Mouse (Mus musculus) embryo, embryonic 10 days (tissue): ENCODE results near the gene Slc16a12.
"Not testable (repeated sequence)": the region's sequence is repeated elsewhere in the genome, so short reads cannot be mapped to it uniquely, and the experiment has no call there.

Experiments used
- DNase-seq: peaks from one replicate; pipeline ENCODE4 v3.0.0-alpha.2; 2015; ENCODE audit warnings: low spot score

Gene Slc16a12

DNA sequence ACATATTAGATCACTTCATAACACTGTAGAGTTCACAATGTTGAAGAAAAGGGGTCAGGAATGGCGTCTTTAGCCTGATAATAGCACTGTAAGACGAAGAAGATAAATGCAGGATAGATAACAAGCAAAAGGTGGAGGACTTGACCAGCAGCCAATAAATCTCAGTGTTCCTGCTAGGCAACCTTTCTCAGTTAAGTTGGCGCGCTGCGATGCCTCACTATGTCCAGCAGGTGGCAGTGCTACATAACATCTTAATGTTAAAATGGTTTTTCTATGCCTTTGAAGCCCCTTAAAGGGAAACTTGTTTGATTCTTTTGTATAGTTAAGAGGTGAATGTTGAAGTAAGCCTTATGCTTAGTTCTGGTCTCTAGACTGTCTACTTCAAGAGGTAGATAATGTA, 81.0 kb downstream of the Slc16a12 start:
- peak; percentile 94 for DNase-seq

DNA sequence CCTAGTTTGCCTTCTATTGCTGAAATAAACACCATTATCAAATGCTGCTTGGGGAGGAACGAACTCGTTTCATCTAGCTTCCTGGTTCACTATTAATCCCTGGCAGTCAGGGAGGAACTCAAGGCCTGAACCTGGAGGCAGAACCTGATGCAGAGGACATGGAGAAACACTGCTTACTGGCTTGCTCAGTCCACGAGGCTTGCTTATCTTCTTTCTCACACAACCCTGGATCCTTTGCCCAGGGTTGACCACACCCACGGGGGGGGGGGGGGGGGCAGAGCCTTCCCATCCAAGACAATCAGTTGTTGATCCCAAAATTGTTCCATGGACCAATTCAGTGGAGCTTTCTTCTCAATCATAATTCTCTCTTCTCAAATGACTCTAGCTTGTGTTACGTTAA, 84.3 kb downstream of the Slc16a12 start:
- no peak for DNase-seq

DNA sequence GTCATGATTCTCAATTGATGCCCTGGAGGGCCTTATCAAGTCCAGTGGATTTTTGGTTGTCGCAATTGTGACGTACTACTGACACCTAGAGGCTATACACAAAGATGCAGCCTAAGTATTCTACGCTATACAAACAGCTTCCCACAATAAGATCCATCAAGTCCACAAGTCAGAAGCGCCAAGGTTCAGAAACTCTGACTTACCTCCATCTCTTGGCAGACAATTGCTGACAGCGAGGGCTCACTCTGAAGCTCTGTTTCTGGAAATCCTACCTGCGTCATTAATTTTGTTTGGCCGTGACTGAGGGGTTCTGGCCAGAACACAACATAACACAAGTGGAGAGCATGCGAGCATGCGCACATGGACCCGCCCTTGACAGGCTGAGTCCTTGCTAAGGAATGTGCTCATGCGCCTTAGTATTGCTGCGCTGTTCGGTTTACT, 85.0 kb downstream of the Slc16a12 start:
- DNase-seq, result peak; percentile 86

DNA sequence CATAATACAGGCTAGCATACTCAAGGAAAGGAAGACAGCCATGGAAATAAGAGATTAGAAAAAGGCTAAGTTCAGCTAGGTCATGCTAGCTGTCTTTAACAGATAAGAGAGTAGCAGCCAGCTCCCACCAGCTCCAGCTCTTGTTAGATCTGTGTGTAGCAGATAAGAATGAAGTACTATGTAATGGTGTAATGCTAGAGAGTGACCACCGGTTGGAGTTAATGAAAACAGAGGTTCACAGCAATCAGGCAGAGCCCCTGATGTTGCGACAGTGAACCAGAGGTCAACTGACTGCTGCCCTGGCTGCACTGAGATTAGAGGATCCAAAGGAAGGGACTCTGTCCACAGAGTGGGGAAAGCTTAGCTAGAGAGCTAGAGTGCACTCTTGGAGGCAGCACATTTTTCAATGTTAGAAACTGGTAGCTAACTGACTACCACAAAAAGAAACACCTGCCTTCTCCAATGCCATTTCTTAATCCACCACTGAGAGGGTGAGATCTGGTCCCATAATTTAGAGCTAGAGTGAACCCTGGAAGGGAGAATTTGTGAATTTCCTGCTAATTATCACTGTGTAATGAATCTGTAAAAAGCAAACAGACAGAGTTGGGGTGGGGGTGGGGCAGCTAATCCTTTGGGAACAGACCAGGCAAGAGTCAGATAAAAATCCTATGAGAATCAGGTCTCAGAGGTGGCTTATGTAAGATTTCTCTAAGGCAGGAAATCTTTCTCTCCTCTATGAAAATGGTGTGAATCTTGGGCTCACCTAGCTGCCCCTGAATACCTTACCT, 90.4 kb downstream of the Slc16a12 start:
- peak; percentile 41 for DNase-seq

DNA sequence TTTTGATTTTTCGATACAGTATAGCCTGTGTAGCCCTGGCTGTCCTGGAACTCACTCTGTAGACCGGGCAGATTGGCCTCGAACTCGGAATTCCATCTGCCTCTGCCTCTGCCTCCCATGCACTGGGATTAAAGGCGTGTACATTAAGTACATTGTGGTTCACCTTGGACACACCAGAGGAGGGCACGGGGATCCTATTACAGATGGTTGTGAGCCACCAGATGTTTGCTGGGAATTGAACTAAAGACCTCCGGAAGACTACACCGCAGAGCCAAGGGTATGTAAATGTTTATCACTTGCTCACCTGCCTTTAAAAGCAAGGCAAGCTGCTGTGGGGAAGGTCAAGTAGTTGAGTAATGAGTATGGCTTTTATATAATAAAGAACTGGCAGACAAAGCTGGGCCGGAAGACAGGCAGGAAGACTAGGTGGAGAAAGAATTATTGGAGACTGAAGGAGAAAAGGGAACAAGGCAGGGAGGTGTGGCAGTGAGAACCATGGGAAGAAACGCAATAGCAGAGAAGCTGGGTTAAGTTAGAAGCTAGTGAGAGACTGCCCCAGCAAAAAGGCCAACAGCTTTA, 91.8 kb downstream of the Slc16a12 start:
- no peak for DNase-seq

DNA sequence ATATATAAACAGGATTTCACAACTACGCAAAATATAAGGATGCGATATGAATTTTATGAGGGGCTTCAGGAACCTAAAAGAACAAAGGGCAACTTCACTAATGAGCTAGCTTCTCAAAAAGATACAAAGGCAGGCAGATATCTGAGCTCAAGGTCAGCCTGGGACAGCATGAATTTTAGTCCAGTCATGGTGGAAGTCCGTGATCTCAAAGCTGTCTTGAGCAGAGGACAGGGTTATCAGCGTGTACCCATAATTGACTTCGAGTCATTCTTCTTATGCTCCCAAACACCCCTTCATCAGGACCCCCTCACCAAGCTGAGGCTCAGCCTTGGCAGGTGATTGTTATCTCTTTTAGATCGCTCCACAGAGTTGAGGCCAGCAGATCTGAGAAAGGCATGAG, 96.1 kb downstream of the Slc16a12 start:
- DNase-seq, result no peak

DNA sequence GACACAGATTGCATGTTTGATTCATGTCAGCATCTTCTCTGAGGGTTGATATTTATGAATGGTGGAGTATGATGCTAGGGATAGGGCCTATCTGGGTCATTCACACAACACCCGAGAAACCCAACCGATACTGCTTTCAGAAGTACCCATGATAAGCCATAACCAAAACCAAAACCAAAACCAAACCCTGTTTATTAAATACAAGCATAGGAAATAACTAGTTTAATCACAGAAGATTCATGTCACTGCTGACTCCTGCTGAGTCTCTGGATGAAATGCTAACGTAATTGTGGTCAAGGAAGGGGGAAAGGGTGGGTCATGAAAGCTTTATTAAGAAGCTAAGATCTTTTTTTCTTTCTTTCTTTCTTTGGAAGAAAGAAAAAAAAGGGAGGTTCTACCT, 96.8 kb downstream of the Slc16a12 start:
- DNase-seq, result no peak

DNA sequence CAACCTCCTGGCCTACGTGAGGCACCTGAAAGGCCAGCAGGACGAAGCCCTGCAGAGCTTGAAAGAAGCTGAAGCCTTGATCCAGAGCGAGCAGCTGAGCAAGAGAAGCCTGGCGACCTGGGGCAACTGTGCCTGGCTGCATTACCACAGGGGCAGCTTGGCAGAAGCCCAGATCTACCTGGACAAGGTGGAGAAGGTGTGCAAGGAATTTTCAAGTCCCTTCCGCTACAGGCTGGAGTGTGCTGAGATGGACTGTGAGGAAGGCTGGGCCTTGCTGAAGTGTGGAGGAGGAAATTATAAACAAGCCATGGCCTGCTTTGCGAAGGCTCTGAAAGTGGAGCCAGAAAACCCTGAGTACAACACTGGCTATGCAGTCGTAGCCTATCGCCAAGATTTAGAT, 99.5 kb downstream of the Slc16a12 start:
- DNase-seq, result not testable (repeated sequence)

DNA sequence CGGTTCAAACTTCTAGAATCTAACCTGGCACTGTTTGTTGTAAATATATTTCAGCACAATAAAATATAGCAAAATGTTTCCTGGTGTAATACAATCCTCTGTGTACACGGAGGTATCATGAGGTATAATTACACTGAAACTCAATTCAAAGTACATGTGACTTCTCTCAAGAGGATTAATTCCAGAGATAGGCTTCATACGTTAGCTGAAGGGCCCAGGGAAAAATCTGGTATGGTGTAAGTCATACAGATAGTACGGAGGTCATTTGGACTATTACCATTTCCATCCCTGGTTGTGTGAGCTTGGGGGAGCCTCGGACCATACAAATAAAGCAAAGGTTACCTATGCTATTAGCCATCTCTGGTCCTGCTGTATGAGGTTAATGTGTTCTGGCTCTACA, 104.5 kb downstream of the Slc16a12 start:
- no peak for DNase-seq

DNA sequence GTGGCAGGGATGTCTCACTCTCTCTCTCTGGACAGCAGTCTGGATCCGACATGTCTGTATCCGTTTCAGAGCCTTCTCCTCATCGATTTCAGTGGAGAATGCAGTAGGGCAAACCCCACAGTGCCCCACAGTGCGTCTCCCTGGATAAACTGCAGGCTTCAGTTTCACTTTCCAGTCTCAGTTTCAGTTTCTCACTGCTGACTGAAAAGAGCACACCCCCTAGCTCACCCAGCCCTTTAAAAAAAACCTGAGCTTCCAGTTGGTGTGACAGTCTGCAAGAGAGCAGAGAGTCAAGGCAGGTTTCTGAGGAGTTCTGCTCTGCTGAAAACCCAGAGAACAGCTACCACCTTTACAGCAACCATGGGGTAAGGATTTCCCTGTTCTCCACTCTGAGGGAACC, 106.5 kb downstream of the Slc16a12 start, which contains the start of the genes Ifit1bl2 and Ifit1:
Gene Ifit1bl2 (minus strand): TSS at position 121 of the 400 bp plus-strand sequence.
Gene Ifit1 (plus strand): TSS at position 249 of the 400 bp plus-strand sequence.
- no peak for DNase-seq

DNA sequence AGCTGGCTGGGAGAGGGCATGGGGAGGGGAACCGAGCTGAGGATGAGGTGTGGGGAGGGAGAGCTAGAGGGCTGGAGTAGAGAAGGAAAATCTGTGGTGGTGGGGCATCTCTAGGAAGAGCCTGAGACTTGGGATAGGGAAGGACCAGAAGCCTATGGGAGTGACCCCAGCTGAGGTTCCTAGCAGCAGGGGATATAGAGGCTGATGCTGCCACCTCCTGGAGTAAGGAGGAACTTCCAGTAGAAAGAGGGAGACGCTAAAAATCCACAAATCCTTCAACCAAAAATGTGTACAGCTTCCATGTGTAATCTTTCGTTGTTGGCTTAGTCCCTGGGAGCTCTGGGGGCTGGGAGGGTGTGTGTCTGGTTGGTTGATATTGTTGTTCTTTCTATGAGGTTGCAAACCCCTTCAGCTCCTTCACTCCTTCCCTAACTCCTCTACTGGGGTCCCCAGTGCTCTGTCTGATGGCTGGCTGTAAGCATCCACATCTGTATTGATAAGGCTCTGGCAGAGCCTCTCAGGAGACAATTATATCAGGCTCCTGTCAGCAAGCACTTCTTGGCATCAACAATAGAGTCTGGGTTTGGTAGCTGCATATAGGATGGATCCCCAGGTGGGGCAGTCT, 110.0 kb downstream of the Slc16a12 start:
- peak; percentile 66 for DNase-seq

DNA sequence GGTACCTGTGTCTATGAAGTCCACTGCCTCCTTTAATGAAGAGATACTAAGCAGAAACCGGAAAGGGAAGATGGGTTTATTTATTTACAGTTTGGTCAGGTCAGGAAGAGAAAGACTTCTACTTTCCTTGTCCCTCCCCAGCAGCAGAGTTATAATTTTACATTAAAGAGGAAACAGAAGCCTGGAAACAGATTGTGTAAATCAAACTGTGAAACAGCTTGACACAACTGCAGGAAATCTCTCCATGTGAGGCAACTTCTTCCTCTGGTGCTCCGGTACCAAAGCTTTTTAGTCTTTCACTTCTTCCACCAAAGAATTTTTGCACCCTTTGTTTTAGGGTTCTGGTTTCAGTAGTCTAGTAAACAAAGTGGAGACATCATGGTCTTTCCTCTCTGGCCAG, 113.6 kb downstream of the Slc16a12 start:
- DNase-seq, result no peak

DNA sequence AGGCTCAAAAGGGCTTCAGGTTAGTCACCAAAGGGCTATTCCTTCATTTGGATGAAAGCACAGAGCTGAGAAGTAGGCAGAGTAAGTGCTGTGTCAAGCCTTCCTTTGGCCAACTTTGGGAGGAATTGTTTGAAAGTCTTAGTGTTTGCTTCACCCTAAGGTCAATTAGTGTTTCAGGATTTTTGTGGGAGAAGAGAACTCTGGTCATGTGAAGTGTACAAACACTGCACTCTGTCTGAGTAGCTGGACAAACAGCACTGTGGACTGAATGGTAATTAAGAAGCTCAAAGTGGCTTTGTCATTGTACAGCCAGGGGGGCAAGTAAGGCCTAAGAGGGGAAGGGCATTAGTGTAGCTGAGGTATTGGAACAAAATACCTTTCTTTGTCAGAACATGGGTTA, 115.6 kb downstream of the Slc16a12 start:
- DNase-seq, result no peak

DNA sequence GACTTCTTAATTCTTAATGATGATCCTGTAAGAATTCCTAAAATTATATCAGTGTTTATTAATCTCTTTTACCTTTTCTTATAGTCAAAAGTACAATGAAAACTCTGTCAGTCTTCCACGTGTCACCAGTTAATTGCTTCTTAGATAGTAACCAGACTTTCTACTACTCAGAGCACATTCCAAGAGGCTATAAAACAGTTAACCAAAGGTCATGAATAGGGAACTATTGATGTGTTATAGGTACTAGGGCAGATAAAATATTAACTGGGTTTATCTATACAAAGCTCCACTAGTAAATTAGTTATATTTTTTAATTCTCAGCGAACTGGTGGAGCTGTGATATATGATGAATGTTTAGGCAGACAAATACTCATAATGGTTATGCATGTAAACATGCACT, 119.6 kb downstream of the Slc16a12 start:
- DNase-seq, result no peak

DNA sequence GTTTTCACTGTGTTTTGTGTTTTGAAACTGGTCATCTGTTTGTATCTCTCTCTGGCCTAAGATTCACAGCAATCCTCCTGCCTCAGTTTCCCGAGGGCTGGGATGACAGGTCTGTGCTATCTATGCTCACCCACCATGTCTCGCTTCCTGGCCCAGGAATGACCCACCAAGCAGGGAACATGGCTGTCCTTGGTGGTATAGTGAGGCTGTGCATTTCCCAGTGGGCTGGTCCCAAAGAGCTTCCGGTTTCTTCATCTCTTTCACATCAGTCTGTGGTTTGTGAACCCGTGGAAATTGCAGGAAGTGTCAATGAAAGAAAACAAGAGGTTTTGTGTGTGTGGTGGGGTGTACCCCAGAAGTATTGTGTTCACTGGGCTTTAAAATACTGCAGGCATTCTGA, 122.4 kb downstream of the Slc16a12 start:
- no peak for DNase-seq

DNA sequence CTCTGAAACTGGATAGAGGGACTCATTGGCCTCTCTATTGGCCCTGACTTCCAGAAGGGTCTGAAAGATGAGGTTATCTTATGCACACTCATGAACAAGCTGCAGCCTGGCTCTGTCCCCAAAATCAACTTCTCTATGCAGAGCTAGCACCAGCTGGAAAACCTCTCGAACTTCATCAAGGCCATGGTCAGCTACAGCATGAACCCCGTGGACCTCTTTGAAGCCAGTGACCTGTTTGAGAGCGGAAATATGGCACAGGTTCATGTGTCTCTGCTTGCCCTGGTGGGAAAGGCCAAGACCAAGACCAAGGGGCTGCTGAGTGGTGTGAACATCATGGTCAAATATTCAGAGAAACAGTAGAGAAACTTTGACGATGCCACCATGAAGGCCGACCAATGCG, 123.3 kb downstream of the Slc16a12 start:
- no peak for DNase-seq

DNA sequence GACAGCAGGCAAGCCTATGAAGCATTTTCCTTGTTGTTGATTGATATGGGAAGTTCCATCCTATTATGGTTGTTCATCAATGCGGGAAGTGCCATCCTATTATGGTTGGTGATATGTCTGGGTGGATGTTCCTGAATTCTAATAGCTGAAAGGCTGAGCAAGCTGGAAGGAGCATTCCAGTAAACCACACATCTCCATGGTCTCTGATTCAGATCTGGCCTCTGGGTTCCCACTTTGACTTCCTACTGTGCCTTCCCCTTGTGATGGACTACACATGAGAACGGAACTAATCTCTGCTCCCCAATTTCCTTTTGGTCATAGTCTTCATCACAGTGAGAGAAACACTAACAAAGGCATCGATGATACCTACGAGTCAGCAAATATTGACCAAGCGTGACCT, 126.2 kb downstream of the Slc16a12 start:
- DNase-seq, result no peak
